ENCODE assay signal across 8 mouse cellular contexts in genomic region chr7:4865090-4865489, GRCm38 (mm10). TPM values are rescaled to one million over a fixed set of nuclear protein-coding genes. Genes with fewer than 3 reads are reported as not detected.
A peak's percentile ranks its signal among the peaks of the same experiment; 100 is the strongest.
DNase-seq lines count a peak whose midpoint lies in the region; ATAC-seq and TF ChIP-seq lines count a peak whose summit lies in the region.

No protein-coding gene starts in this region.

- no peak overlapping the region for H3K27ac ChIP-seq in forebrain, embryonic 11.5 days (ENCODE audit: low read depth, low read length)
- H3K27ac ChIP-seq in intestine, postnatal 0 days (ENCODE audit: low read depth, low read length) = peak overlapping the region; percentile 95; the same call in 1 of the 2 replicates

- ATAC-seq in forebrain, embryonic 11.5 days (replicated peaks; ENCODE audit: low FRiP score) = 0 out of 2 replicates have a peak, but pooled peaks have one; percentile 32
- peak; percentile 43 for ATAC-seq in intestine, postnatal 0 days

- peak; percentile 79 for TF ChIP-seq CTCF in intestine, postnatal 0 days (IDR thresholded peaks at IDR 0.05; ENCODE audit: low read depth)

- WGBS in forebrain, embryonic 11.5 days = 54% methylated on average over 5 of the region's 5 CpGs
- WGBS in intestine, postnatal 0 days = 59% methylated on average over 5 of the region's 5 CpGs

- no peaks in the 10 kb centered on the region for H3K27me3 ChIP-seq in forebrain, embryonic 11.5 days (ENCODE audit: control insufficient read depth, insufficient read depth, low read length)
- no peaks in the 10 kb centered on the region for H3K27me3 ChIP-seq in intestine, postnatal 0 days (replicated peaks; ENCODE audit: control insufficient read depth, insufficient read depth, low read length)

- H3K9me3 ChIP-seq in forebrain, embryonic 11.5 days (ENCODE audit: control insufficient read depth, low read length) = no peaks in the 10 kb centered on the region
- no peaks in the 10 kb centered on the region for H3K9me3 ChIP-seq in intestine, postnatal 0 days (ENCODE audit: control insufficient read depth)

- no peak overlapping the region; the same call in 1 of the 2 replicates for H3K4me2 ChIP-seq in forebrain, embryonic 11.5 days (ENCODE audit: low read depth, low read length, severe bottlenecking)
- peak overlapping the region; percentile 75 for H3K4me2 ChIP-seq in intestine, postnatal 0 days (replicated peaks; ENCODE audit: low read depth)

- no peak overlapping the region; the same call in 1 of the 2 replicates for H3K4me3 ChIP-seq in forebrain, embryonic 11.5 days (ENCODE audit: low read depth, low read length)
- peak overlapping the region; percentile 52 for H3K4me3 ChIP-seq in intestine, postnatal 0 days (ENCODE audit: low read depth, low read length)

- H3K4me1 ChIP-seq in forebrain, embryonic 11.5 days (replicated peaks; ENCODE audit: control insufficient read depth, insufficient read depth, low read length) = peaks cover 6% of the 10 kb centered on the region; the same call in 1 of the 2 replicates
- peaks cover 6% of the 10 kb centered on the region; the same call in 1 of the 2 replicates for H3K4me1 ChIP-seq in intestine, postnatal 0 days (replicated peaks; ENCODE audit: control insufficient read depth, insufficient read depth, low read length)

- peak; percentile 40 to 53 for DNase-seq in layer of hippocampus, postnatal 10 days (ENCODE audit: low spot score in 2 of 2)
- no peak for DNase-seq in layer of hippocampus, postnatal 36 days
- DNase-seq in adrenal gland, postnatal 25 days = peak; percentile 42
- DNase-seq in forebrain, embryonic 11.5 days (ENCODE audit: low spot score) = no peak
- DNase-seq in lung, adult 18-20 months = peak; percentile 40 to 67
- peak; percentile 56 for DNase-seq in retina, postnatal 1 day
- DNase-seq in urinary bladder, postnatal 4 days (ENCODE audit: low spot score in 2 of 2) = no peak

- H3K9ac ChIP-seq in forebrain, embryonic 11.5 days (ENCODE audit: low read length) = no peak overlapping the region
- 0 out of 2 replicates have a peak overlapping the region, but pooled peaks have one; percentile 62 for H3K9ac ChIP-seq in intestine, postnatal 0 days (ENCODE audit: low read depth, low read length)

- no peaks in the 10 kb centered on the region for H3K36me3 ChIP-seq in forebrain, embryonic 11.5 days (ENCODE audit: control insufficient read depth, insufficient read depth, low read length)
- no peaks in the 10 kb centered on the region for H3K36me3 ChIP-seq in intestine, postnatal 0 days (ENCODE audit: control insufficient read depth, insufficient read depth)

RNA-seq across cellular contexts. Expression of gene Isoc2b, which starts 5.0 kb away (rescaled TPM):
- total RNA-seq in layer of hippocampus, postnatal 10 days (2021) = 1 to 10 TPM; 3.0 to 4.3 TPM
- 1 to 10 TPM; 4.0 to 7.8 TPM for total RNA-seq in layer of hippocampus, postnatal 36 days (2021)
- 24.0 and 30.5 TPM in 2 replicates for total RNA-seq in adrenal gland, postnatal 25 days (2021)
- 2.0 and 3.2 TPM in 2 replicates for polyA plus RNA-seq in forebrain, embryonic 11.5 days (2014; fragmentation: Nextera tagmentation; extraction: Ambion mirVana)
- 12.5 and 15.5 TPM in 2 replicates for polyA plus RNA-seq in intestine, postnatal 0 days (2015; fragmentation: Nextera tagmentation; extraction: Ambion mirVana)

RNA-seq across cellular contexts. Expression of gene Isoc2a, which starts 11.9 kb away (rescaled TPM):
- total RNA-seq in layer of hippocampus, postnatal 10 days (2021) = 1 to 10 TPM; 7.2 to 8.2 TPM
- total RNA-seq in layer of hippocampus, postnatal 36 days (2021) = 10 to 100 TPM; 11.4 to 13.6 TPM
- total RNA-seq in adrenal gland, postnatal 25 days (2021) = 42.1 and 48.2 TPM in 2 replicates
- 0.69 and 0.75 TPM in 2 replicates for polyA plus RNA-seq in forebrain, embryonic 11.5 days (2014; fragmentation: Nextera tagmentation; extraction: Ambion mirVana)
- polyA plus RNA-seq in intestine, postnatal 0 days (2015; fragmentation: Nextera tagmentation; extraction: Ambion mirVana) = 1.3 and 1.6 TPM in 2 replicates

RNA-seq across cellular contexts. Expression of gene Shisa7, which starts 20.6 kb away (rescaled TPM):
- total RNA-seq in layer of hippocampus, postnatal 10 days (2021) = 100 to 1,000 TPM; 107 to 116 TPM
- total RNA-seq in layer of hippocampus, postnatal 36 days (2021) = 100 to 1,000 TPM; 176 to 202 TPM
- 2.0 and 2.2 TPM in 2 replicates for total RNA-seq in adrenal gland, postnatal 25 days (2021)
- 2.2 and 3.0 TPM in 2 replicates for polyA plus RNA-seq in forebrain, embryonic 11.5 days (2014; fragmentation: Nextera tagmentation; extraction: Ambion mirVana)
- polyA plus RNA-seq in intestine, postnatal 0 days (2015; fragmentation: Nextera tagmentation; extraction: Ambion mirVana) = 0.07 and 0.09 TPM in 2 replicates

RNA-seq across cellular contexts. Expression of gene Gm36210, which starts 41.2 kb away (rescaled TPM):
- total RNA-seq in layer of hippocampus, postnatal 10 days (2021) = under 1 TPM in 1 of 2 experiments, not detected in 1; 0.45 TPM
- total RNA-seq in layer of hippocampus, postnatal 36 days (2021) = under 1 TPM; 0.51 to 0.62 TPM
- total RNA-seq in adrenal gland, postnatal 25 days (2021) = not detected in 2 replicates
- polyA plus RNA-seq in forebrain, embryonic 11.5 days (2014; fragmentation: Nextera tagmentation; extraction: Ambion mirVana) = 0.56 and 0.59 TPM in 2 replicates
- not detected in 2 replicates for polyA plus RNA-seq in intestine, postnatal 0 days (2015; fragmentation: Nextera tagmentation; extraction: Ambion mirVana)

RNA-seq across cellular contexts. Expression of gene Zfp628, which starts 49.9 kb away (rescaled TPM):
- 10 to 100 TPM; 14.3 TPM for total RNA-seq in layer of hippocampus, postnatal 10 days (2021)
- total RNA-seq in layer of hippocampus, postnatal 36 days (2021) = 10 to 100 TPM; 12.7 to 13.2 TPM
- 16.4 and 19.0 TPM in 2 replicates for total RNA-seq in adrenal gland, postnatal 25 days (2021)
- 4.8 and 5.0 TPM in 2 replicates for polyA plus RNA-seq in forebrain, embryonic 11.5 days (2014; fragmentation: Nextera tagmentation; extraction: Ambion mirVana)
- 2.9 TPM in 2 replicates for polyA plus RNA-seq in intestine, postnatal 0 days (2015; fragmentation: Nextera tagmentation; extraction: Ambion mirVana)

Comparison
In these comparisons a context has a peak if more than half of its experiments do, and no peak if none do; other contexts are left out.
1. DNase-seq: peak in layer of hippocampus, postnatal 10 days (2 of 2), adrenal gland, postnatal 25 days (single experiment), lung, adult 18-20 months (2 of 2) and retina, postnatal 1 day (single experiment); none in layer of hippocampus, postnatal 36 days (0 of 2), forebrain, embryonic 11.5 days (single experiment) and urinary bladder, postnatal 4 days (0 of 2).
2. RNA of gene Shisa7, which starts 20.6 kb away (total RNA-seq): 176 to 202 TPM in layer of hippocampus, postnatal 36 days and 107 to 116 TPM in layer of hippocampus, postnatal 10 days; 2.0 to 2.2 TPM in adrenal gland, postnatal 25 days; every median in the first group is over 10 times any median in the second.